Mouse (Mus musculus) cerebellum, adult 11 months (tissue): ENCODE results near the gene Abcb9.

Source experiments
- DNase-seq: peaks from one replicate; pipeline ENCODE4 v3.0.0; 2022

Abcb9 gene

GRCm38 (mm10) chr5:124095596-124096232 is at the start of gene Abcb9:
Gene Abcb9 (minus strand): TSS chr5:124095798.
- peak; percentile 99 for DNase-seq

GRCm38 (mm10) chr5:124138066-124138465 is 42.5 kb upstream of the Abcb9 start:
- DNase-seq: no peak

DNA sequence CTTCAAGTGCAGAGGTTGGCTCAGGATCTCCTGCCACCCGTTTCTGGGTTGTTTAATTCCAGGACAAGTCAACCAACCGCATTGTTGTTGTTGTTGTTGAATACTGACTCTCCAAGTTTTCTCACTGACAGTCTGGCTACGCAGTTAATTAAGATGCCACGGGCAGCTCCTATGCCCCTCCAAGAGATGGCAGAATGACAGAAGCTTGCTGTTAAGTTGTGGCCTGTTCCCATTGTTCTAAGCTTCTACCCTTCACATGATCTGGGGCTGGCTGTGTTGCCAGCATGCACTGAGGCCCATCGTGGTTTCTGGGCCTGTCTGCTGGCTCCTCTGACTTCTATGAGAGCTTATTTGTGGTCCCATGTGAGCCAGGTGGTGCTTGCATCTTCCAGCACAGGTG is 38.7 kb upstream of the Abcb9 start:
- DNase-seq: no peak

- no peak for DNase-seq
Observed at GRCm38 (mm10) chr5:124125093-124125492, 29.5 kb upstream of the Abcb9 start.

- no peak for DNase-seq
Observed at GRCm38 (mm10) chr5:124122357-124122756, 26.8 kb upstream of the Abcb9 start.

- no peak for DNase-seq
Observed at GRCm38 (mm10) chr5:124119204-124119603, 23.6 kb upstream of the Abcb9 start.

- DNase-seq: peak; percentile 72
Observed at GRCm38 (mm10) chr5:124115990-124116845, 20.6 kb upstream of the Abcb9 start, which contains the start of gene Arl6ip4. Gene Arl6ip4 (plus strand): TSS chr5:124116089.

DNA sequence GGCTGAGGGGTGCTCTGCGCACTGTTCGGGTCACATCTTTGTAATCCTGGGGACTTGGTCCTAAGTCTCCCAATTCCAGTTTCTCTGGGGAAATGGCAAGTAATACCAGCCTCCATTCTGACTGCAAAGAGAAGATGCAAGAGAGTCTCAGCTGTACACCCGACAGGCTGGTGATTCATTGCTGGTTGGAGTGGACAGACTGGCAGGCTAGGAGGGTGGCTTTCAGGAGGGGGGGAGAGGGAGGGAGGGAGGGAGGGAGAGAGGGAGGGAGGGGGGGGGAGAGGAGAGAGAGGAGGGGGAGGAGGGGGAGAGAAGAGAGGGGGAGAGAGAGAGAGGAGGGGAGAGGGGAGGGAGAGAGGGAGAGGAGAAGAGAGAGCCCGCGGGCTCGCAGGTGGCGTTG is 19.9 kb upstream of the Abcb9 start:
- DNase-seq: no peak

DNA sequence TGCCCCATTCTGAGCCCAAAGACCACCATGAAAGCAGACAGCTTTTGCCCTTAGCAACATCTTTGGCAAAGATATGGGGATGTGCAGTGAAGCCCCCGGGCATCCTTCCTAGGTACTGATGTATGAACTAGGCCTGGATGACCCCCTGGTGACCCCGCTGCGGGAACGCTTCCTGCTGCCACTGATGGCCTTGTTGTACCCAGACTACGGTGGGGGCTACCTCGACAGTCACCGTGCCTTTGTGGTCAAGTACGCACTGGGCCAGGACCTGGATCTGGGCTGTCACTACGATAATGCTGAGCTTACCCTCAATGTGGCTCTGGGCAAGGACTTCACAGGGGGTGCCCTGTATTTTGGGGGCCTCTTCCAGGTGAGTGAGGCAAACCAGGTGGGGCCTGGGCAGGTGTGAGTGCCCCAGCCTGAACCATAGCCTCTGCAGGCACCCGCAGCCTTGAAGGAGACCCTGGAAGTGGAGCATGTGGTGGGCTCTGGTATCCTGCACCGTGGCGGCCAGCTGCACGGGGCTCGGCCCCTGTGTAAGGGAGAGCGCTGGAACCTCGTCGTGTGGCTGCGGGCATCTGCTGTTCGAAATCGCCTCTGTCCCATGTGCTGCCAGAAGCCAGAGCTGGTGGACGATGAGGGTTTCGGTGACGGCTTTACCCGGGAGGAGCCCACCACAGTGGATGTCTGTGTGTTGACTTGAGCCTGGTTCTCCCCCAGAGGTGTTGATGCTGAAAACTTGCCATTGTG is 18.9 kb upstream of the Abcb9 start:
- no peak for DNase-seq

DNA sequence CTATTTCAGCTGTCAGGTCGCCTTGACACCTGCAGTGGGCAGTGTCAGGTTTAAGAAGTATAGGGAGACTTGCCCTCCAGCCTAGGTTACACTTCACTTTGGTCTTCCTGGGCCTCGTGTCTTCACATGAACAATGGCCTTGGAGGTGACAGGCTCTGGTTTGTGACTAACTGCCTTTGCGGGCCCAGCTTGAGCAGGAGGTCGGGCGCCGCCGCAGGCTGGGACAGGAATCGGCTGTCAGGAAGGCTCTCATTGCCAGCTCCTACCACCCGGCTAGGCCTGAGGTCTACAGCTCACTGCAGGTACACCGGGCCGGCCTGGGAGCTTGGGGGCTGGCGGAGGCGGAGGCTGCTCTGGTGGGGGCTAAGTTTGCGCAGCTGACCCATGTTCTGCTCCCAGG is 17.4 kb upstream of the Abcb9 start:
- peak; percentile 59 for DNase-seq

- no peak for DNase-seq
Observed at GRCm38 (mm10) chr5:124112531-124112930, 16.9 kb upstream of the Abcb9 start.

DNA sequence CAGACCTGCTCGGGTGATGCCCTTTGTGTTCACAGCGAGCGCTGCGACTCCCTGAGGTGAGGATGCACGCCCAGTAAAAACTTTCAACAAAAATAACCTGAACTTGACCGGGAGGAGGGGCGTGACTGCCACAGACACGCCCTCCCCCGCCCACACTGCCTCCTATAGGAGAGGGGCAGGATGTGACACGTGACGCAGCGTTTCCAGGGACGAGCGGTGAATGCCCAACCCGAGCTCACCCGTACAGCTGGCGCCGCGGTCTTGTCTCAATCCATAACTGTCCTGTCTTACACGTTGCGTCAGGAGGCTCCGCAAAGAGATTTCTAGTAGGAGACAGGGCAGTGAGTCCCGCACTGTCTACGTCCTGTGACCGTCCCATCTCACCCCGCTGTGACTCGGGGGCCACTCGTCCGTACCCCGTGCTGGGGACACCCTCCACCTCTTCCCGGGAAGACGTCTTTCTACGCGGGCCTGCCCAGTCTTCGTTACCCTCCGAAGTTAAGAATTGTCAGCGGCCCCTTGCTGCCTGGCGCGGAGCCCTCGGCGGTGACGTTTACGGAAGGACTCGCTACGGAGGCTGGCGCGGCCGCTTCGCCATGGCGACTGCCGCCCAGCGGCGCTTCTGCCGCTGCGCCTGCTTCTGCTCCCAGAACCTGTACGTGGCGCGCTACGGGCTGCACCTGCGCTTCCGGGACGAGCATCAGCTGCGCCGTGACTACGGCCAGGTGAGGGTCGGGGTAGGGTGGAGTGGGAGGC is 16.3 kb upstream of the Abcb9 start, which contains the start of gene Ogfod2:
Gene Ogfod2 (plus strand): TSS at position 556 of the 756 bp plus-strand sequence.
- DNase-seq: peak; percentile 92

GRCm38 (mm10) chr5:124111077-124111741 is 15.6 kb upstream of the Abcb9 start:
- DNase-seq: peak; percentile 47

- no peak for DNase-seq
Observed at GRCm38 (mm10) chr5:124103552-124103951, 8.0 kb upstream of the Abcb9 start.

DNA sequence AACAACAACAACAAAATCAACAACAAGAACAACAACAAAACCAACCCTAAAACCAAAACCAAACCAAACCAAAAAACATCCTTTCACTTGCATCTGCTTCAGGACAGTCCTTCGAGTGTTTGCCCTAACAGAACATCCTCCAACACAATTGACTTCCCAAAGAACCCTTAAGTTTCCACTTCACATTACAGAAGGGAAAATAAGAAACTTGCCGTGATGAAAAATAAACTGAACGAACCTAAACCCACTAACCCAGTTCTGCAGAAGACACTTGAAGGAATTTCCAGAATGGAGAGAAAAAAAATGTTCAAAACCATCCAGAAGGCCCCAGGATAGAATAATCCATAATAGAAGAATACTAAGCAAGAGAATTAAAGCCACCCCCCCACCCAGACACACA is 7.4 kb upstream of the Abcb9 start:
- no peak for DNase-seq

DNA sequence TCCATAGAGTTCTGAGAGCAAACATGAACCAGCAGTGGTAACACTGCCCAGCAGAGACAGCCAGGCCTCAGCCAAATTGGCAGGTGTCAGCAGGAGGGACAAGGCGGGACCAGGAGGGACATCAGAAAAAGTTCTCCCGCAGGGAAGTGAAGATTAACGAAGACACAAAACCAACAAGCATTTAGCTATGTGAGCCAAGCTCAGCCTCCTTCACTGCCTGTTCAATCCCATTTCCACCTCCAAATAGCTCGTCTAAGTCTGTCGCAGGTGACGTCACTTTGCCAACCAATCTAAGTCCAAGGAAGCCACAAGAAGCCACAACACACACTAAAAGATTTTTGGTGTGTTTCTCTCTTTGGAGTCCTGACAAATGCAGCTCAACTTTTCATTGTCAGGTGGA is 6.7 kb upstream of the Abcb9 start:
- no peak for DNase-seq

- DNase-seq: no peak
Observed at GRCm38 (mm10) chr5:124100128-124101044, 4.8 kb upstream of the Abcb9 start.

- DNase-seq: no peak
Observed at GRCm38 (mm10) chr5:124098923-124099322, 3.3 kb upstream of the Abcb9 start.

- DNase-seq: no peak
Observed at GRCm38 (mm10) chr5:124095077-124095581, 469 bp downstream of the Abcb9 start.

GRCm38 (mm10) chr5:124093852-124094604 is 1.6 kb downstream of the Abcb9 start:
- DNase-seq: no peak
